Mouse (Mus musculus) CH12.LX (cell line): Measurements from ENCODE around the gene Cd200r2. TPM values are rescaled to one million over a fixed set of nuclear protein-coding genes. Genes with fewer than 3 reads are reported as not detected.

Source experiments
- DNase-seq: peaks from one replicate; pipeline ENCODE4 v3.0.0-alpha.2; 2013; ENCODE audit errors: extremely low read depth
- H3K27ac ChIP-seq: 2 replicates; pipeline ENCODE4 v1.5.1; 2012; ENCODE audit warnings: low read depth, mild to moderate bottlenecking, control low read depth, moderate library complexity; ENCODE audit not compliant: insufficient read depth
- H3K27me3 ChIP-seq: replicated peaks from 2 replicates; pipeline ENCODE3; 2012; ENCODE audit warnings: inconsistent platforms
- H3K36me3 ChIP-seq, 2 experiments: replicated peaks in 1 of 2; 2 replicates each; pipeline versions ENCODE3 to v1.6.1; 2012; ENCODE audit warnings: inconsistent platforms in 1 of 2, low read length in 1 of 2, mild to moderate bottlenecking in 1 of 2, mixed read lengths in 1 of 2, moderate library complexity in 1 of 2; ENCODE audit not compliant: control insufficient read depth in 1 of 2, insufficient read depth in 1 of 2
- H3K4me1 ChIP-seq, 2 experiments: 2 replicates each; pipeline ENCODE4 v1.6.1; 2012; ENCODE audit warnings: inconsistent platforms in 1 of 2, moderate library complexity in 1 of 2; ENCODE audit not compliant: insufficient read depth in 2 of 2, control insufficient read depth in 1 of 2
- H3K4me2 ChIP-seq: 2 replicates; pipeline ENCODE4 v1.6.1; 2012; ENCODE audit warnings: low read depth, mild to moderate bottlenecking, control low read depth; ENCODE audit not compliant: poor library complexity, insufficient read depth, severe bottlenecking
- H3K4me3 ChIP-seq, 3 experiments: fragments of 150-350 bp in 1 of 3; sonication (generic) in 1 of 3; replicated peaks in 1 of 3; 2 replicates each; pipeline versions ENCODE3 to v1.5.1; 2011 to 2012; ENCODE audit warnings: low read depth in 2 of 3, low read length in 2 of 3, mild to moderate bottlenecking in 2 of 3, moderate library complexity in 2 of 3, control low read depth in 1 of 3, improper control_type of control experiment in 1 of 3, inconsistent platforms in 1 of 3, mixed read lengths in 1 of 3; ENCODE audit not compliant: poor library complexity in 1 of 3
- H3K79me2 ChIP-seq: replicated peaks from 2 replicates; pipeline ENCODE4 v1.6.1; 2012; ENCODE audit warnings: mild to moderate bottlenecking, moderate library complexity; ENCODE audit not compliant: control insufficient read depth, poor library complexity, insufficient read depth, severe bottlenecking; ENCODE audit errors: extremely low read depth
- H3K9ac ChIP-seq: 2 replicates; pipeline ENCODE4 v1.6.1; 2012; ENCODE audit warnings: low read depth, mild to moderate bottlenecking, control low read depth, moderate library complexity; ENCODE audit not compliant: insufficient read depth
- H3K9me3 ChIP-seq: replicated peaks from 2 replicates; pipeline ENCODE3; 2012; ENCODE audit warnings: low read length, inconsistent platforms, mixed read lengths
- BHLHE40 ChIP-seq: IDR thresholded peaks from 2 replicates; pipeline ENCODE4 v1.6.1; 2011; ENCODE audit warnings: mild to moderate bottlenecking, low read depth, low read length, improper control_type of control experiment
- CHD1 ChIP-seq: IDR thresholded peaks from 2 replicates; pipeline ENCODE4 v1.6.1; 2012; ENCODE audit warnings: low read depth, low read length, improper control_type of control experiment, inconsistent platforms
- CHD2 ChIP-seq: IDR thresholded peaks from 2 replicates; pipeline ENCODE4 v1.6.1; 2011; ENCODE audit warnings: low read length, improper control_type of control experiment
- CTCF ChIP-seq, 2 experiments: IDR thresholded peaks in 1 of 2; conservative IDR thresholded peaks in 1 of 2; 2 replicates each; pipeline ENCODE4 v1.5.1; 2011 to 2012; ENCODE audit warnings: low read depth in 2 of 2, low read length in 2 of 2, improper control_type of control experiment in 1 of 2, inconsistent platforms in 1 of 2, mild to moderate bottlenecking in 1 of 2, moderate library complexity in 1 of 2
- E2F4 ChIP-seq: IDR thresholded peaks from 2 replicates; pipeline ENCODE4 v1.6.1; 2011; ENCODE audit warnings: low read depth, low read length, improper control_type of control experiment; ENCODE audit not compliant: insufficient replicate concordance
- ELF1 ChIP-seq: IDR thresholded peaks from 2 replicates; pipeline ENCODE4 v1.6.1; 2014; ENCODE audit warnings: low read depth, mild to moderate bottlenecking, inconsistent platforms, low read length, improper control_type of control experiment
- EP300 ChIP-seq: IDR thresholded peaks from 2 replicates; pipeline ENCODE4 v1.6.1; 2011; ENCODE audit warnings: low read length, improper control_type of control experiment
- ETS1 ChIP-seq: conservative IDR thresholded peaks from 2 replicates; pipeline ENCODE4 v1.6.1; 2012; ENCODE audit warnings: low read depth, mild to moderate bottlenecking, inconsistent platforms, low read length, improper control_type of control experiment, moderate library complexity
- GABPA ChIP-seq: IDR thresholded peaks from 2 replicates; pipeline ENCODE4 v1.6.1; 2012; ENCODE audit warnings: low read depth, low read length, improper control_type of control experiment, inconsistent platforms; ENCODE audit not compliant: insufficient replicate concordance
- HCFC1 ChIP-seq: IDR thresholded peaks from 2 replicates; pipeline ENCODE4 v1.6.1; 2012; ENCODE audit warnings: low read depth, mild to moderate bottlenecking, inconsistent platforms, low read length, improper control_type of control experiment
- IRF4 ChIP-seq: IDR thresholded peaks from 2 replicates; pipeline ENCODE4 v1.6.1; 2014; ENCODE audit warnings: low read depth, mild to moderate bottlenecking, inconsistent platforms, low read length, improper control_type of control experiment
- JUN ChIP-seq: IDR thresholded peaks from 2 replicates; pipeline ENCODE4 v1.6.1; 2011; ENCODE audit warnings: low read depth, mild to moderate bottlenecking, low read length, improper control_type of control experiment, moderate library complexity; ENCODE audit not compliant: insufficient read depth
- JUND ChIP-seq: conservative IDR thresholded peaks from 2 replicates; pipeline ENCODE4 v1.6.1; 2011; ENCODE audit warnings: low read depth, low read length, improper control_type of control experiment
- KAT2A ChIP-seq: IDR thresholded peaks from 2 replicates; pipeline ENCODE4 v1.6.1; 2012; ENCODE audit warnings: low read length, improper control_type of control experiment, inconsistent platforms; ENCODE audit not compliant: insufficient replicate concordance
- MAX ChIP-seq: IDR thresholded peaks from 2 replicates; pipeline ENCODE4 v1.6.1; 2011; ENCODE audit warnings: low read length, improper control_type of control experiment
- MAZ ChIP-seq: IDR thresholded peaks from 2 replicates; pipeline ENCODE4 v1.6.1; 2012; ENCODE audit warnings: low read depth, mild to moderate bottlenecking, inconsistent platforms, low read length, improper control_type of control experiment, moderate library complexity
- MEF2A ChIP-seq: IDR thresholded peaks from 2 replicates; pipeline ENCODE4 v1.6.1; 2014; ENCODE audit warnings: low read depth, mild to moderate bottlenecking, inconsistent platforms, low read length, improper control_type of control experiment, borderline replicate concordance
- MXI1 ChIP-seq: IDR thresholded peaks from 2 replicates; pipeline ENCODE4 v1.6.1; 2011; ENCODE audit warnings: mild to moderate bottlenecking, low read depth, low read length, improper control_type of control experiment
- MYC ChIP-seq: IDR thresholded peaks from 2 replicates; pipeline ENCODE4 v1.6.1; 2011; ENCODE audit warnings: low read depth, mild to moderate bottlenecking, improper control_type of control experiment, low read length
- NELFE ChIP-seq: IDR thresholded peaks from 2 replicates; pipeline ENCODE4 v1.6.1; 2011; ENCODE audit warnings: low read depth, low read length, improper control_type of control experiment
- PAX5 ChIP-seq: IDR thresholded peaks from 2 replicates; pipeline ENCODE4 v1.6.1; 2012; ENCODE audit warnings: low read length, inconsistent platforms, mixed read lengths
- POLR2A ChIP-seq: IDR thresholded peaks from 2 replicates; pipeline ENCODE4 v1.6.1; 2011; ENCODE audit warnings: low read depth, mild to moderate bottlenecking, improper control_type of control experiment, low read length
- POLR2AphosphoS2 ChIP-seq: IDR thresholded peaks from 2 replicates; pipeline ENCODE4 v1.6.1; 2011; ENCODE audit warnings: low read depth, low read length, improper control_type of control experiment
- RCOR1 ChIP-seq: conservative IDR thresholded peaks from 2 replicates; pipeline ENCODE4 v1.6.1; 2012; ENCODE audit warnings: low read depth, mild to moderate bottlenecking, inconsistent platforms, low read length, improper control_type of control experiment
- SIN3A ChIP-seq: IDR thresholded peaks from 2 replicates; pipeline ENCODE4 v1.6.1; 2012; ENCODE audit warnings: low read length, improper control_type of control experiment, inconsistent platforms
- SMC3 ChIP-seq: IDR thresholded peaks from 2 replicates; pipeline ENCODE4 v1.6.1; 2011; ENCODE audit warnings: low read depth, low read length, improper control_type of control experiment
- TBP ChIP-seq: conservative IDR thresholded peaks from 2 replicates; pipeline ENCODE4 v1.6.1; 2011; ENCODE audit warnings: low read depth, low read length, improper control_type of control experiment
- TCF12 ChIP-seq: IDR thresholded peaks from 2 replicates; pipeline ENCODE4 v1.6.1; 2014; ENCODE audit warnings: low read depth, mild to moderate bottlenecking, inconsistent platforms, low read length, improper control_type of control experiment
- UBTF ChIP-seq: IDR thresholded peaks from 2 replicates; pipeline ENCODE4 v1.6.1; 2012; ENCODE audit warnings: low read depth, mild to moderate bottlenecking, inconsistent platforms, low read length, improper control_type of control experiment, moderate library complexity
- USF1 ChIP-seq: IDR thresholded peaks from 2 replicates; pipeline ENCODE4 v1.6.1; 2014; ENCODE audit warnings: low read depth, mild to moderate bottlenecking, inconsistent platforms, low read length, improper control_type of control experiment
- USF2 ChIP-seq: conservative IDR thresholded peaks from 2 replicates; pipeline ENCODE4 v1.6.1; 2011; ENCODE audit warnings: low read depth, low read length, improper control_type of control experiment
- ZC3H11A ChIP-seq: IDR thresholded peaks from 2 replicates; pipeline ENCODE4 v1.6.1; 2012; ENCODE audit warnings: low read depth, mild to moderate bottlenecking, inconsistent platforms, low read length, improper control_type of control experiment
- ZKSCAN1 ChIP-seq: IDR thresholded peaks from 2 replicates; pipeline ENCODE4 v1.6.1; 2012; ENCODE audit warnings: low read depth, inconsistent platforms, low read length, improper control_type of control experiment, borderline replicate concordance
- ZMIZ1 ChIP-seq: IDR thresholded peaks from 2 replicates; pipeline ENCODE4 v1.6.1; 2012; ENCODE audit warnings: low read depth, mild to moderate bottlenecking, inconsistent platforms, low read length, improper control_type of control experiment
- dilution Hi-C: fragments of 300-500 bp; cut with MboI; formaldehyde crosslinking; loops from 2 replicates; pipeline ENCODE4 v1.14.3; 2020; ENCODE audit warnings: low sequenced_read_pairs; ENCODE audit not compliant: extremely low pct_unique_long_range_greater_than_20kb, extremely low pct_ligation_motif_present
- in situ Hi-C: fragments of 300-500 bp; cut with MboI; formaldehyde crosslinking; loops from 3 replicates; pipeline ENCODE4 v1.14.3; 2019; ENCODE audit warnings: low sequenced_read_pairs, low pct_ligation_motif_present, low pct_unique_long_range_greater_than_20kb, mixed read lengths
- polyA plus RNA-seq: library from polyadenylated mRNA; unstranded; fragments of >175 nt; gene quantifications from 2 replicates; pipeline ENCODE4 v1.2.1, GENCODE M21; 2012; ENCODE audit warnings: low read depth; ENCODE audit not compliant: insufficient read length
- total RNA-seq, 2 experiments: library from RNA; depleted of rRNA; stranded (reverse); fragments of 300-350 nt in 1 of 2; fragments of >200 nt in 1 of 2; gene quantifications; 2 replicates each; pipeline ENCODE4 v1.2.3; 2012 to 2014

Cd200r2 gene
- total and polyA plus RNA-seq, 3 experiments, result 0.66 to 2.2 (median 0.74) TPM

GRCm38 (mm10) chr16:44964526-44965374 lies 97.9 kb downstream of the Cd200r2 start:
- dilution Hi-C loops (no loop called here), in situ Hi-C loops (loop anchor here (5.0 to 10.0 kb wide), 3 partner anchors 50 to 197 kb away; partner anchors contain the start of genes Ccdc80 and Cd200r1)

GRCm38 (mm10) chr16:44965428-44965827 lies 98.5 kb downstream of the Cd200r2 start:
- peak overlapping the region; percentile 74 for H3K27ac ChIP-seq
- dilution Hi-C loops, result no loop called here
- peak; percentile 67 for DNase-seq

More at GRCm38 (mm10) chr16:44964526-44965374, 97.9 kb downstream of the Cd200r2 start:
- DNase-seq, result peak; percentile 74
- H3K4me3 ChIP-seq, result peak overlapping the region; percentile 43 to 56 (median 47)
- peak; percentile 54; the same call in 1 of the 2 replicates for TF ChIP-seq ELF1
- no peak for TF ChIP-seq CTCF (conservative IDR thresholded peaks at IDR 0.05 in 1 of 2, IDR thresholded peaks at IDR 0.05 in 1 of 2; ENCODE audit: low read depth in 2 of 2, low read length in 2 of 2)
- TF ChIP-seq NELFE, result peak; percentile 47
- TF ChIP-seq BHLHE40, result 0 out of 2 replicates have a peak, but pooled peaks have one; percentile 7
- peak; percentile 42 for TF ChIP-seq ETS1
- no peak for TF ChIP-seq KAT2A
- 0 out of 2 replicates have a peak, but pooled peaks have one; percentile 58 for TF ChIP-seq MAZ
- no peak for TF ChIP-seq JUN
- TF ChIP-seq RCOR1, result 0 out of 2 replicates have a peak, but pooled peaks have one; percentile 40
- no peak for TF ChIP-seq UBTF
- TF ChIP-seq ZC3H11A, result no peak
- no peak for TF ChIP-seq MXI1
- TF ChIP-seq SIN3A, result peak; percentile 48
- TF ChIP-seq USF1, result no peak
- no peak; the same call in 1 of the 2 replicates for TF ChIP-seq JUND
- no peak for TF ChIP-seq USF2
- TF ChIP-seq MAX, result no peak; the same call in 1 of the 2 replicates
- no peak for TF ChIP-seq MYC
- no peak for TF ChIP-seq ZKSCAN1
- TF ChIP-seq IRF4, result peak; percentile 67
- 0 out of 2 replicates have a peak, but pooled peaks have one; percentile 41 for TF ChIP-seq ZMIZ1
- TF ChIP-seq GABPA, result no peak
- peak; percentile 63; the same call in 1 of the 2 replicates for TF ChIP-seq HCFC1
- TF ChIP-seq POLR2A, result peak; percentile 18; the same call in 1 of the 2 replicates
- peak; percentile 84; the same call in 1 of the 2 replicates for TF ChIP-seq CHD2
- peak; percentile 96 for TF ChIP-seq CHD1
- no peak for TF ChIP-seq MEF2A
- TF ChIP-seq TBP, result peak; percentile 41; the same call in 1 of the 2 replicates
- no peak; the same call in 1 of the 2 replicates for TF ChIP-seq POLR2AphosphoS2
- peak; percentile 37; the same call in 1 of the 2 replicates for TF ChIP-seq TCF12
- no peak for TF ChIP-seq SMC3
- TF ChIP-seq EP300, result no peak; the same call in none of the 2 replicates
- TF ChIP-seq E2F4, result no peak
- peaks cover 24 to 65% of the 10 kb centered on the region in 2 experiments for H3K4me1 ChIP-seq
- no peaks in the 10 kb centered on the region for H3K27me3 ChIP-seq
- H3K79me2 ChIP-seq, result peaks cover 3% of the 10 kb centered on the region; the same call in 1 of the 2 replicates
- H3K36me3 ChIP-seq, result peaks cover 0 to 4% of the 10 kb centered on the region in 2 experiments
- H3K27ac ChIP-seq, result peak overlapping the region; percentile 74
- no peaks in the 10 kb centered on the region for H3K9me3 ChIP-seq
- H3K4me2 ChIP-seq, result peak overlapping the region; percentile 100
- H3K9ac ChIP-seq, result peak overlapping the region; percentile 92

More at GRCm38 (mm10) chr16:44965428-44965827, 98.5 kb downstream of the Cd200r2 start:
- Histone ChIP-seq H3K9ac (peak overlapping the region; percentile 92), H3K9me3 (no peaks in the 10 kb centered on the region), H3K36me3 (peaks cover 0 to 4% of the 10 kb centered on the region in 2 experiments), H3K27me3 (no peaks in the 10 kb centered on the region), H3K4me3 (peak overlapping the region; percentile 43 to 56 (median 47)), H3K4me2 (peak overlapping the region; percentile 100), H3K4me1 (peaks cover 24 to 69% of the 10 kb centered on the region in 2 experiments), H3K79me2 (peaks cover 3% of the 10 kb centered on the region; the same call in 1 of the 2 replicates)
- in situ Hi-C loops, result loop anchor here (5.0 to 10.0 kb wide), 2 partner anchors 49 to 198 kb away; partner anchors contain the start of gene Cd200r1
- 0 out of 2 replicates have a peak, but pooled peaks have one; percentile 4 for TF ChIP-seq BHLHE40
- TF ChIP-seq UBTF, result 0 out of 2 replicates have a peak, but pooled peaks have one; percentile 20
- no peak for TF ChIP-seq MEF2A
- TF ChIP-seq E2F4, result no peak
- peak; percentile 2; the same call in 1 of the 2 replicates for TF ChIP-seq TCF12
- TF ChIP-seq PAX5, result no peak
- TF ChIP-seq ZMIZ1, result no peak
- peak; percentile 3; the same call in 1 of the 2 replicates for TF ChIP-seq ELF1
- 0 out of 2 replicates have a peak, but pooled peaks have one; percentile 26 for TF ChIP-seq SIN3A
- TF ChIP-seq RCOR1, result 0 out of 2 replicates have a peak, but pooled peaks have one; percentile 5
